Mouse (Mus musculus): ENCODE results near the gene Rnf166. TPM values are rescaled to one million over a fixed set of nuclear protein-coding genes. Genes with fewer than 3 reads are reported as not detected.

Gene Rnf166
- polyA plus RNA-seq, 1 experiment from 2014 or later, result 37.9 TPM

DNA sequence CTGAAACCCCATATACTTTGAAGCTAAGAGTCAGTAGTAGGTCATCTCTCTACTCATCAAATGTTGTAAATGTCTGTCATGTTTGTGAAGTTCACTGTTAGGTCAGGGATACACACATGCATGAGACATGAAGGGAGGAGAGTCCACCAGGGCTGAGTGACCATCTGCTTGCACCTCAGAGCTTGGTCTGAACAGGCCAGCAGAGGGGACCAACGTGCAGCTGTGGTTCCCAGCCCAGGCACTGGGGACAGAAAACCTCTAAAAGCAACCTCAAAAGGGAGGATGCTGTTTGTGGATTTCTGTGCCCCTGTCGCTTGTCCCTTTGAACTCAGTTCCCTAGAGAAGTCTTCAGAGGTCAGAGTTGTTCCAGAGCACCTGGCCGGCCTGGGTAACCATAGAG lies 30.7 kb downstream of the Rnf166 start:
- peak overlapping the region; percentile 97 for H3K27ac ChIP-seq (replicated peaks)
- WGBS, result 62% methylated on average over 3 of the region's 3 CpGs
- H3K4me2 ChIP-seq, result peak overlapping the region; percentile 64
- no peak overlapping the region for H3K4me3 ChIP-seq
- H3K9ac ChIP-seq, result no peak overlapping the region
- H3K9me3 ChIP-seq, result no peaks in the 10 kb centered on the region
- no peaks in the 10 kb centered on the region for H3K27me3 ChIP-seq
- no peaks in the 10 kb centered on the region for H3K36me3 ChIP-seq
- peaks cover 36% of the 10 kb centered on the region for H3K4me1 ChIP-seq (replicated peaks)
- ATAC-seq (ENCODE audit: low FRiP score, low read depth), result no peak

- peak; percentile 23; the same call in 1 of the 2 replicates for ATAC-seq (ENCODE audit: low FRiP score, low read depth)
- Histone ChIP-seq H3K36me3 (no peaks in the 10 kb centered on the region), H3K4me3 (peak overlapping the region; percentile 55), H3K4me2 (peak overlapping the region; percentile 64), H3K27ac (replicated peaks) (peak overlapping the region; percentile 97), H3K4me1 (replicated peaks) (peaks cover 36% of the 10 kb centered on the region), H3K9ac (peak overlapping the region; percentile 81), H3K9me3 (no peaks in the 10 kb centered on the region), H3K27me3 (no peaks in the 10 kb centered on the region)
- 9% methylated on average over 19 of the region's 19 CpGs for WGBS
Measured at GRCm38 (mm10) chr8:122444058-122444748, 31.7 kb downstream of the Rnf166 start.

- ATAC-seq (ENCODE audit: low FRiP score, low read depth), result peak; percentile 98
- Histone ChIP-seq H3K4me2 (peak within 1 kb of the TSS; percentile 93), H3K4me3 (peak within 1 kb of the TSS; percentile 55), H3K27ac (replicated peaks) (peak within 1 kb of the TSS; percentile 97), H3K9me3 (no peaks in the 10 kb centered on the region), H3K36me3 (peaks cover 5% of the 10 kb centered on the region; the same call in 1 of the 2 replicates), H3K27me3 (no peaks in the 10 kb centered on the region), H3K9ac (peak within 1 kb of the TSS; percentile 81), H3K4me1 (replicated peaks) (peaks cover 36% of the 10 kb centered on the region)
- WGBS, result under 1% methylated on average over 47 of the region's 47 CpGs
Measured at GRCm38 (mm10) chr8:122443262-122444006, 32.4 kb downstream of the Rnf166 start, which contains the start of gene Mvd. Gene Mvd (minus strand): TSS chr8:122443422.

DNA sequence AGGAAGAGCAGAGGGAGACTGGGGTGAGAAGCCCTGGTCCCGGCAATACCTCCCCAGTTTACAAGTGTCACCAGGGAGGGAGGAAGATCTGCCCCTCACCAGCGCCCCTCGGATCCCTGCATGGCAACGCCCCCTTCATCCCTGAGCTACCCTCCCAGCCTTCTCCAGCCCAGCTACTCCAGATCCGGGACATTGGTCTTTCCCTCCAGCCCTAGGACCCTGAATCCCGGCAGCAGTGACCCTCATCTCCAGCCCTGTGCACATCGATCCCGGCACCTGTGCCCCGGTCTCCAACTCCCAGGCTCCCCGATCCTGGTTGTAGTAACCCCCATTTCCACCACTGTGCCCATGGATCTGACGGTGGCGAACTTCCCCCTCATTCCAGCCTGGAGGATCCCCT lies 33.1 kb downstream of the Rnf166 start:
- ATAC-seq (ENCODE audit: low FRiP score, low read depth), result no peak; the same call in 1 of the 2 replicates
- peak overlapping the region; percentile 87 for H3K27ac ChIP-seq (replicated peaks)
- H3K4me2 ChIP-seq, result peak overlapping the region; percentile 93
- H3K36me3 ChIP-seq, result peaks cover 10% of the 10 kb centered on the region
- H3K4me1 ChIP-seq (replicated peaks), result peaks cover 36% of the 10 kb centered on the region
- no peaks in the 10 kb centered on the region for H3K9me3 ChIP-seq
- H3K9ac ChIP-seq, result peak overlapping the region; percentile 81
- H3K27me3 ChIP-seq, result no peaks in the 10 kb centered on the region
- peak overlapping the region; percentile 55 for H3K4me3 ChIP-seq
- under 1% methylated on average over 12 of the region's 12 CpGs for WGBS

GRCm38 (mm10) chr8:122442356-122442755 lies 33.5 kb downstream of the Rnf166 start:
- Histone ChIP-seq H3K4me2 (peak overlapping the region; percentile 93), H3K36me3 (peaks cover 14% of the 10 kb centered on the region), H3K9me3 (no peaks in the 10 kb centered on the region), H3K27ac (replicated peaks) (peak overlapping the region; percentile 87), H3K4me3 (peak overlapping the region; percentile 55), H3K9ac (peak overlapping the region; percentile 81), H3K27me3 (no peaks in the 10 kb centered on the region), H3K4me1 (replicated peaks) (peaks cover 36% of the 10 kb centered on the region)
- WGBS, result 15% methylated on average over 7 of the region's 7 CpGs
- no peak for ATAC-seq (ENCODE audit: low FRiP score, low read depth)

- H3K36me3 ChIP-seq, result peaks cover 25% of the 10 kb centered on the region
- H3K9me3 ChIP-seq, result no peaks in the 10 kb centered on the region
- peaks cover 36% of the 10 kb centered on the region for H3K4me1 ChIP-seq (replicated peaks)
- no peak overlapping the region for H3K27ac ChIP-seq (replicated peaks)
- no peak overlapping the region for H3K4me2 ChIP-seq
- WGBS, result 100% methylated on average over 1 of the region's 1 CpGs
- H3K4me3 ChIP-seq, result no peak overlapping the region
- no peak for ATAC-seq (ENCODE audit: low FRiP score, low read depth)
- no peaks in the 10 kb centered on the region for H3K27me3 ChIP-seq
- no peak overlapping the region for H3K9ac ChIP-seq
Measured at GRCm38 (mm10) chr8:122441326-122441725, 34.5 kb downstream of the Rnf166 start.

DNA sequence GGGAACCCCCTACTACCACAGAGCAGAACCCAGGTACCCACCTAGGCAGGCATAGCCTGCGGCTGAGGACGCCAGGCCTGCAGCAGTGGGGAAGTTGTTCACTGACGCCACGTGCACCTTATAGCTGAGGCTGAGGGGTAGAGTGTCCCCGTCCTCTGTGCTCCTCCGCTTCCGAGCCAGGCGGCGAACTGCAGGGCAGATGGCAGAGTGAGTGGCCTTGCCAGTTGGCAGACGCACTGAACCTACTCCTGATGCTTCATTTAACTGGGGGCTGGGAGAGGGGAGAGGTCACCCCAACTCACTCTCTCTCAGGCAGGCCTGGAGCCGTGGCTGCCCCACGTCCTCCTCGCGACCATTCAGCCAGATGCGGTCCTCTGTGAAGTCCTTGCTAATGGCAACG lies 36.5 kb downstream of the Rnf166 start:
- Histone ChIP-seq H3K4me1 (replicated peaks) (peaks cover 18% of the 10 kb centered on the region), H3K9ac (no peak overlapping the region), H3K9me3 (no peaks in the 10 kb centered on the region), H3K27me3 (no peaks in the 10 kb centered on the region), H3K4me3 (no peak overlapping the region), H3K27ac (replicated peaks) (no peak overlapping the region), H3K4me2 (no peak overlapping the region), H3K36me3 (peaks cover 40% of the 10 kb centered on the region)
- ATAC-seq (ENCODE audit: low FRiP score, low read depth), result no peak
- 90% methylated on average over 16 of the region's 16 CpGs for WGBS

- no peak overlapping the region for H3K4me2 ChIP-seq
- peaks cover 20% of the 10 kb centered on the region for H3K4me1 ChIP-seq (replicated peaks)
- no peak overlapping the region for H3K27ac ChIP-seq (replicated peaks)
- no peaks in the 10 kb centered on the region for H3K9me3 ChIP-seq
- 0 out of 2 replicates have a peak, but pooled peaks cover 2% of the 10 kb centered on the region for H3K27me3 ChIP-seq
- no peak overlapping the region for H3K4me3 ChIP-seq
- H3K36me3 ChIP-seq, result peaks cover 51% of the 10 kb centered on the region
- no peak overlapping the region for H3K9ac ChIP-seq
- WGBS, result 93% methylated on average over 13 of the region's 13 CpGs
- ATAC-seq (ENCODE audit: low FRiP score, low read depth), result no peak
Measured at GRCm38 (mm10) chr8:122437708-122438331, 38.0 kb downstream of the Rnf166 start.

DNA sequence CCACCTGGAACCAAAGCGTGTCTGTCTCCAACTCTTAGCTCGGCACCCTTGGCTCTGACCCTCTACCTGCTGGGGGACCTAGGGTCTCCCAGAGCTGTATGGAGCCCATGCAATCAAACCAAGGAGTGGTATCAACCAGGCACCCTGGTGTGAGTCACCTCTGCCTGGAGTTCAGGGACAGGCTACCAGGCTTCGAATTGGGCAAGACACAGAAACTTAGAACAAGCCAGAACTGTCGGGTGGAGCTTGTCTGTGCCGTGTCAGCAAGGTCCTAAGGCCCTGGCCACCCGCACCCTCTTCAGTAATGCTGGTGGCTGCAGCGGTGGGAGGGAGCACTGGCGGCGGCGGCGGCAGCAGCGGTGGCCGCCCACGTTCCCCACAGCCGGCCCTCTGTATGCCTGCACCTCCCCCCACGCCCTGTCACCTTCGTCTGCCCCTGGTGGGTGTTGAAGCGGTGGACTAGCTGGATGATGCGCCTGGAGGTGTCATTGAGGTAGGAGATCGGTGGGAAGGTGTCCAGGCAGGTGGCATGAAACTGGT lies 39.2 kb downstream of the Rnf166 start:
- Histone ChIP-seq H3K4me2 (no peak overlapping the region), H3K9ac (no peak overlapping the region), H3K4me1 (replicated peaks) (peaks cover 19% of the 10 kb centered on the region), H3K27ac (replicated peaks) (no peak overlapping the region), H3K36me3 (peaks cover 51% of the 10 kb centered on the region), H3K27me3 (0 out of 2 replicates have a peak, but pooled peaks cover 2% of the 10 kb centered on the region), H3K9me3 (no peaks in the 10 kb centered on the region), H3K4me3 (no peak overlapping the region)
- ATAC-seq (ENCODE audit: low FRiP score, low read depth), result no peak
- 83% methylated on average over 20 of the region's 20 CpGs for WGBS

DNA sequence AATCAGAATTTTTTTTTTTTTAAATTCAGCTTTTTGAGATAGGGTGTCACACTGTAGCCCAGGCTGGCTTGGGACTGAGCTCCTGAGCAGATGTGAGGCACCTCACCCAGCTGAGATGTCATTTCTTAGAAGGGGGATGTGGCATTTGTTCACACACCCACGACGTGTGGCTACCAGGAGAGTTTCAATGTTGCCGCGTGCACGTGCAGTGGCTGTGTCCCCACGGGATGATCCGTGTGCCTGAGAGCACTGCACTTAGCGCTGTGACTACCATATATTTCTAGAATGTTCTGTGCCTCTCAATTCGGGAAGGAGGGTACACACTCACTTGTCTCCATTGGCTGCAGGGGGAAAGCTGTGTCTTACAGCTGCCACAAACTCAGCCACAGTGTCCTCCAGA lies 39.7 kb downstream of the Rnf166 start:
- H3K27ac ChIP-seq (replicated peaks), result no peak overlapping the region
- 97% methylated on average over 9 of the region's 9 CpGs for WGBS
- H3K9me3 ChIP-seq, result no peaks in the 10 kb centered on the region
- peaks cover 14% of the 10 kb centered on the region for H3K4me1 ChIP-seq (replicated peaks)
- H3K36me3 ChIP-seq, result peaks cover 51% of the 10 kb centered on the region
- no peak for ATAC-seq (ENCODE audit: low FRiP score, low read depth)
- H3K27me3 ChIP-seq, result 0 out of 2 replicates have a peak, but pooled peaks cover 2% of the 10 kb centered on the region
- no peak overlapping the region for H3K9ac ChIP-seq
- no peak overlapping the region for H3K4me3 ChIP-seq
- H3K4me2 ChIP-seq, result no peak overlapping the region

DNA sequence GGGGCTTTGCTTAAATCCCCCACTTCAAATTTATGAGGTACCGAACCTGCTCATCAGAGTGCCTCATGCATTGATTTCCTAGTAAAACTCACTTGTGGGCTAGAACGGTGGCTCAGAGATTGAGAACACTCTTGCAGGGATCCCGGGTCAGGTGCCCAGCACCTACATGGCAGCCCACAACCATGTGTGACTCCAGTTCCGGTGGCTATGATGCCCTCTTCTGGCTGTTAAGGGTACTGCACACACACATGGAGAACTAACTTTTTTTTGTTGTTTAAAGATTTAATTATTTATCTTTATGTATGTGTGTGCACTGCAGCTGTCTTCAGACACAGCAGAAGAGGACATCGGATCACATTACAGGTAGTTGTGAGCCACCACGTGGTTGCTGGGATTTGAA lies 40.5 kb downstream of the Rnf166 start:
- Histone ChIP-seq H3K27me3 (0 out of 2 replicates have a peak, but pooled peaks cover 2% of the 10 kb centered on the region), H3K4me2 (no peak overlapping the region), H3K9me3 (no peaks in the 10 kb centered on the region), H3K27ac (replicated peaks) (no peak overlapping the region), H3K9ac (no peak overlapping the region), H3K4me1 (replicated peaks) (peaks cover 13% of the 10 kb centered on the region), H3K36me3 (peaks cover 51% of the 10 kb centered on the region), H3K4me3 (no peak overlapping the region)
- ATAC-seq (ENCODE audit: low FRiP score, low read depth), result no peak
- 93% methylated on average over 6 of the region's 6 CpGs for WGBS

Data from hindbrain, embryonic 15.5 days (tissue).